Mouse (Mus musculus): ENCODE results near the gene Olfr560.

DNA sequence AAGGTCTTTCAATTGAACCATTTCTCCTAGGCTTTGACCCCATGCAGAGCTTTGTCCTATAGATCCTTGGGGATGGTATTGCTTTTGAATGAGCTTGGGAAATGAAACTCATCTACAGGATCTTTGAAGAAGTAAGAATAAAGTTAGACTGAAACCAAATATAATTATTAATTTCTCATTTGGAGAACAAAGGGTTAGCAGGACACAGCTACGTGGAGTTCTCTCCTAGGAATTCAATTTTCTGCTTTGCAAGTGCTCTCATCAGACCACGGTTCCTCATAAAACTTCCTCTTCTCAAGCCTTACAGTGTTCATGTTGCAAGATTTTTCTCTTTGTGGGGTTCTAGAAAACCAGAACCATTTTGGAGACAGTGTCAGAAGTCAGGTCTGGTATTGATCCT, 11.8 kb upstream of the Olfr560 start, which contains the start of gene Olfr561:
- TF ChIP-seq CTCF (IDR thresholded peaks at IDR 0.05; ENCODE audit: extremely low read depth, insufficient read depth, insufficient read length, insufficient replicate concordance) (no peak), POLR2A (IDR thresholded peaks at IDR 0.05; ENCODE audit: low read depth, low read length) (no peak)
